Mouse (Mus musculus) heart, postnatal 0 days (tissue): ENCODE measurements at regions not wholly inside any gene's neighbourhood (a gene's known extent, or its start where the extent isn't known, plus 50 kb on each side); places are given as distances from the start of the nearest gene placed in this dataset.

Experiments used
- CTCF ChIP-seq: IDR thresholded peaks from 2 replicates; pipeline ENCODE4 v1.5.1; 2016; ENCODE audit warnings: antibody characterized with exemption, control low read depth, low read depth
- EP300 ChIP-seq: IDR thresholded peaks from 2 replicates; pipeline ENCODE4 v1.6.1; 2016; ENCODE audit warnings: antibody characterized with exemption, low read depth

DNA sequence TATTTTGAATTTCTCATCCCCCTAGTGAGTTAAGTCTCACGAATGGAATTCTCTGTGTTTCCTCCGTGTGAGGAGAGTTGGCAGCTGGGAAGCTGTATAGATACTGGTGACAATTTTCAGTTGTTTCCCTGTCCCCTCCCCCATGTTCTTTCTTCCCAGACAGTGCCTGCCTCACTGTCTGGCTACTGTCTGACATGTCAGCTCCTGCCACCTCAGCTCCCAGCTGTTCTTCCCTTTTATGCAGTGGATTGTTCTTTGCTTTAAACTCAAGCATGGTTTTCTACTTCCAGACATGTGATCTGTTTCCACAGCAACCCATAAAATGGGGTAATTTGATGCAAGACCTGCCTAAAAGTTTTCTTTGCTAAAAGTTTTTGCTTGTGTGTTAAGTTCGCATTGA is 487.0 kb upstream of the Fat3 start:
- TF ChIP-seq CTCF (no peak), EP300 (no peak)
